Mouse (Mus musculus) myocyte (in vitro differentiated cells): ENCODE measurements around the gene Rasip1.

Experiments used
- CEBPB ChIP-seq: IDR thresholded peaks from 2 replicates; pipeline ENCODE4 v1.6.1; 2011; ENCODE audit warnings: mild to moderate bottlenecking, moderate library complexity; ENCODE audit not compliant: poor library complexity, insufficient read depth, severe bottlenecking
- E2F4 ChIP-seq: IDR thresholded peaks from one replicate; pipeline ENCODE4 v1.6.1; 2011; ENCODE audit warnings: mild to moderate bottlenecking, control low read depth, moderate library complexity; ENCODE audit not compliant: insufficient read depth
- MAX ChIP-seq: IDR thresholded peaks from one replicate; pipeline ENCODE4 v1.6.1; 2011; ENCODE audit warnings: low read depth, mild to moderate bottlenecking, control low read depth
- MYOG ChIP-seq, 3 experiments: IDR thresholded peaks; one replicate each; pipeline ENCODE4 v1.6.1; 2011; ENCODE audit warnings: control low read depth in 2 of 3, low read depth in 2 of 3, mild to moderate bottlenecking in 2 of 3; ENCODE audit not compliant: insufficient read length in 2 of 3, control insufficient read depth in 1 of 3, insufficient read depth in 1 of 3
- POLR2A ChIP-seq: IDR thresholded peaks from one replicate; pipeline ENCODE4 v1.6.1; 2011; ENCODE audit warnings: low read depth, mild to moderate bottlenecking, control low read depth, moderate library complexity; ENCODE audit not compliant: insufficient read length
- TCF12 ChIP-seq: IDR thresholded peaks from one replicate; pipeline ENCODE4 v1.6.1; 2011; ENCODE audit warnings: mild to moderate bottlenecking, control low read depth; ENCODE audit not compliant: poor library complexity, insufficient read depth, severe bottlenecking
- TCF3 ChIP-seq: IDR thresholded peaks from one replicate; pipeline ENCODE4 v1.6.1; 2011; ENCODE audit warnings: low read depth, control low read depth; ENCODE audit not compliant: insufficient read length

GRCm38 (mm10) chr7:45668921-45669320 lies 41.6 kb downstream of the Rasip1 start:
- TF ChIP-seq POLR2A, result no peak
- no peak for TF ChIP-seq MAX
- TF ChIP-seq TCF3, result no peak
- no peak for TF ChIP-seq MYOG (IDR thresholded peaks at IDR 0.05; ENCODE audit: control insufficient read depth in 1 of 3, insufficient read depth in 1 of 3, insufficient read length in 2 of 3, low read depth in 2 of 3)
- TF ChIP-seq TCF12, result no peak
- no peak for TF ChIP-seq CEBPB
- no peak for TF ChIP-seq E2F4
